Mouse (Mus musculus) right cerebral cortex, postnatal 10 days (tissue): ENCODE results near the gene Tspan2.

Experiments
- DNase-seq, 2 experiments: peaks; one replicate each; pipeline ENCODE4 v3.0.0; 2021; ENCODE audit warnings: low spot score in 2 of 2

The Tspan2 gene

DNA sequence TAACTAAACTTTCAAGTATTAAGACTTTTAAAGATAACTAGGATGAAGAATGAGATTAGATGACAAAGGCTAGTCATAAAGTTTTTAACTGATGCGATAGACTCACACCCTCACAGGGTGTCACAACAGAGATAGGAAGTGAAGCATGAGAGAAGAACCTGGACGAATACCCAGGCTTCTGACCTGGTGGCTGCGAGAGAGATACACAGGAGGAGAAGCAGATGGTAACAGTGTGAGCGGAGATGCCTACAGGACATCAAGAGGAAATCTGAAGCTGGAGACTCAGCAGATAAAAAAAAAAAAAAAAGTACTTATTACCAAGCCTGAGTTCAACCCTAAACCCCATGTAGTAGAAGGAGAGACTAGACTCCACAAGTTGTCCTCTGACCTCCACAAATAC, 38.7 kb downstream of the Tspan2 start:
- DNase-seq = no peak

DNA sequence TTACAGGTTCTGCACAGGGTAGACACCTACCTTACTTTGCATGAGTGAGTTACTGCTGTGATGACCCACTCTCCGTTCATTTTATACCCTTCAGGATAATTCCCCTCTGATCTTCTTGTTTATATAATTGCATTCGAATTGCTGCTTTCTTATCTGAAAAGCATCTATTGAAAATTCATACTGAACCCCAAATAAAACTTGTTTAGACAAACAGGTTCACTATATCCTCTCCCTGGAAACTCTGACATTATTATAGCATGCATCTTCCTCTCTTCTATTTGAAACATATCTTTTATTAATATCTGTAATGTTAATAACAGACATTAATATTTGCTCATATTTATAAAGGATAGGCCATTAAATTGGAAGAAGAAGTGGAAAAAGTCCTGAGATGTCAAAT, 48.3 kb downstream of the Tspan2 start, which contains the start of gene Tshb:
Tshb (minus strand) TSS at position 101 of the 400 bp plus-strand sequence.
- DNase-seq = no peak

DNA sequence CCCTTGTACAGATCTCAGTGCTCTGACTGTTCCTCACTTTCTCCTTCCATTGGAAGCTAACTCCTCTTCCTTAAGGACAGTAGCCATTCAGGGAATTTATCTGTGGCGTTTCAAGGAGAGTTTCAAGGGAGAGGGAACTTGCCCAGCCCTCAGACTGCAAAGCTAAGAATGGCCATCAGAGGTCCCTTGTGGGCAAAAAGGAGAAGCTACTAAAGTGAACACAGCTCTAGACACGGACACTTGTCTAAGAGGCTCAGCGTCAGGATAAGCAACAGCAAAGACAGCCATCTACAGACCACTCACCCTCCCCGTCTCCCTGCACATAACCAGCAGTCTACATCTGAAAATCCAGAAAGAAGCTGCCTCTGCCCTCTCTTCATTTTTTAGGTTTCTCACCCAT, 53.0 kb downstream of the Tspan2 start:
- no peak for DNase-seq

DNA sequence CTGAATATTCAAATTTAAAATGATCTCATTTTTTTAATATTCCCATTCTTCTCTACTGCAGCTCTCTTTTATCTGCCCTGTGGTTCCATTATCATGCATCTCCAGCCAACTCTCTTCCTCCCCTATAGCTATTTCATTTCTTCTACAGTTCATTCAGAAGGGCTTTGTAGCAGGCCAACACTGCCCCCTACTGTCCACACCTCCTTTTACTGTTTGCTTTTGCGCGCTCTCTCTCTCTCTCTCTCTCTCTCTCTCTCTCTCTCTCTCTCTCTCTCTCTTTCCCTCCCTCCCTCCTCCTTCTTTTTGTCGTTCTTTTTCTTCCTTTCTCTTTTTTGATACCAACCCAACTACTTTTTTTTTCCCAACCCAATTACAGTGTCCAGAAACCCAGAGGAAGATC, 69.6 kb downstream of the Tspan2 start:
- DNase-seq = peak; percentile 67 to 82

DNA sequence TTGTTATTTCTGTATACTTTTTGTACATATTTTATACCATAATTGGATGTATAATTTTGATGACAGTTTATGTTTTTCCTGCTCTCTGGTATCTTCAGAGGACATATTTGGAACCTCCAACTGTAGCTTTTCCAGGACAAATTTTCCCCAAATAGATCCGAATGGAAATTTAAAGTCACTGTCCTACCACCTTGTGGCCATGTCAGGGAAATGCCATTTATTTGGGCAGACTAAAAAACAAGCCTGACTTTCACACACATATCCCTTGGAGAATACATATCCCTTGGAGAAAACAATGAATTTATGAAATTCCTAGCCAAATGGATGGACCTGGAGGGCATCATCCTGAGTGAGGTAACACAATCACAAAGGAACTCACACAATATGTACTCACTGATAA, 108.1 kb downstream of the Tspan2 start:
- no peak for DNase-seq

DNA sequence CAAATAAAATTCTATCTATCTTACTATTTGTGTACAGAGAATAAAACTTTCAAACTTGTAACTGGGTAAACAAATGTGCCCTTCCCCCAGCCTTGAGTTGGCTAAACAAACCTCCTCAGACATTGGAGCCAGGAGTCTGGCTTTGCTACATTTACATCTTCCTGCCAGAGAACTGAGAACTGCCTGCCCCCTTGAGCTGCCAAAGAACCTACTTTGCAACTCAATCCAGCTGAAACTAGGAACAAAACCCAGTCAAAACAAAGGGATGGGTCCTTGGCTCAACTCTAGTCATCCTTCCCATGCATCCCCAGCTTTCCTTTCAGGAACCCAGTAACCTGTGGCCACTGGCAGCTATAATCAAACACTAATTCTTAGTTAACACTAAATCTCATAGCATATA, 114.3 kb downstream of the Tspan2 start:
- no peak for DNase-seq
